Mouse (Mus musculus): ENCODE data around the gene Fam13c. TPM values are rescaled to one million over a fixed set of nuclear protein-coding genes. Genes with fewer than 3 reads are reported as not detected.

The Fam13c gene
- total RNA-seq (2014; fragmentation: Nextera tagmentation): not detected in 2 replicates
- total RNA-seq (2017): 0.12 and 0.16 TPM in 2 replicates
- not detected in 2 replicates for polyA plus RNA-seq (2012)

GRCm38 (mm10) chr10:70439676-70440521 lies at the start of gene Fam13c:
Gene Fam13c (plus strand): TSS chr10:70440481.
- H3K4me3 ChIP-seq (ENCODE audit: low read depth, low read length): no peak within 1 kb of the TSS; the same call in 1 of the 2 replicates
- no peak for ATAC-seq (ENCODE audit: extremely low read depth, insufficient number of reproducible peaks, low FRiP score, poor library complexity, severe bottlenecking)

GRCm38 (mm10) chr10:70395900-70396299 lies 44.4 kb upstream of the Fam13c start:
- peaks cover 38% of the 10 kb centered on the region for H3K9me3 ChIP-seq (replicated peaks)

More at GRCm38 (mm10) chr10:70439676-70440521, at the start of gene Fam13c:
- no peak for DNase-seq (ENCODE audit: low spot score)
- TF ChIP-seq GATA1 (IDR thresholded peaks at IDR 0.05; ENCODE audit: borderline replicate concordance, low read length) (no peak), POLR2AphosphoS5 (IDR thresholded peaks at IDR 0.05; ENCODE audit: insufficient replicate concordance, low read depth, low read length) (no peak), CTCF (IDR thresholded peaks at IDR 0.05; ENCODE audit: low read depth, low read length) (no peak), TAL1 (conservative IDR thresholded peaks at IDR 0.05; ENCODE audit: low read depth, low read length) (no peak), GATA2 (IDR thresholded peaks at IDR 0.05; ENCODE audit: borderline replicate concordance, low read depth, low read length) (no peak)
- Histone ChIP-seq H3K36me3 (replicated peaks) (no peaks in the 10 kb centered on the region), H3K9me3 (replicated peaks) (peaks cover 56% of the 10 kb centered on the region), H3K27me3 (ENCODE audit: insufficient read depth, low read length) (no peaks in the 10 kb centered on the region), H3K4me1 (ENCODE audit: insufficient read depth, low read depth, low read length) (no peaks in the 10 kb centered on the region)

GRCm38 (mm10) chr10:70398224-70398623 lies 42.1 kb upstream of the Fam13c start:
- Histone ChIP-seq H3K27me3 (ENCODE audit: insufficient read depth, low read length) (no peaks in the 10 kb centered on the region), H3K36me3 (replicated peaks) (no peaks in the 10 kb centered on the region), H3K4me1 (ENCODE audit: insufficient read depth, low read depth, low read length) (no peaks in the 10 kb centered on the region), H3K9me3 (replicated peaks) (peaks cover 37% of the 10 kb centered on the region), H3K4me3 (ENCODE audit: low read depth, low read length) (no peak overlapping the region)
- DNase-seq (ENCODE audit: low spot score) (no peak), ATAC-seq (ENCODE audit: extremely low read depth, insufficient number of reproducible peaks, low FRiP score, poor library complexity, severe bottlenecking) (no peak)
- TF ChIP-seq GATA1 (IDR thresholded peaks at IDR 0.05; ENCODE audit: borderline replicate concordance, low read length) (no peak), CTCF (IDR thresholded peaks at IDR 0.05; ENCODE audit: low read depth, low read length) (no peak), POLR2AphosphoS5 (IDR thresholded peaks at IDR 0.05; ENCODE audit: insufficient replicate concordance, low read depth, low read length) (no peak), GATA2 (IDR thresholded peaks at IDR 0.05; ENCODE audit: borderline replicate concordance, low read depth, low read length) (no peak), TAL1 (conservative IDR thresholded peaks at IDR 0.05; ENCODE audit: low read depth, low read length) (no peak)

More at GRCm38 (mm10) chr10:70395900-70396299, 44.4 kb upstream of the Fam13c start:
- H3K27me3 ChIP-seq (ENCODE audit: insufficient read depth, low read length): no peaks in the 10 kb centered on the region
- no peak for DNase-seq (ENCODE audit: low spot score)
- no peak for TF ChIP-seq GATA2 (IDR thresholded peaks at IDR 0.05; ENCODE audit: borderline replicate concordance, low read depth, low read length)
- no peak for TF ChIP-seq CTCF (IDR thresholded peaks at IDR 0.05; ENCODE audit: low read depth, low read length)
- no peak for TF ChIP-seq GATA1 (IDR thresholded peaks at IDR 0.05; ENCODE audit: borderline replicate concordance, low read length)
- TF ChIP-seq POLR2AphosphoS5 (IDR thresholded peaks at IDR 0.05; ENCODE audit: insufficient replicate concordance, low read depth, low read length): no peak
- no peak for TF ChIP-seq TAL1 (conservative IDR thresholded peaks at IDR 0.05; ENCODE audit: low read depth, low read length)
- no peak overlapping the region for H3K4me3 ChIP-seq (ENCODE audit: low read depth, low read length)
- ATAC-seq (ENCODE audit: extremely low read depth, insufficient number of reproducible peaks, low FRiP score, poor library complexity, severe bottlenecking): no peak
- no peaks in the 10 kb centered on the region for H3K4me1 ChIP-seq (ENCODE audit: insufficient read depth, low read depth, low read length)
- H3K36me3 ChIP-seq (replicated peaks): no peaks in the 10 kb centered on the region

- H3K4me3 ChIP-seq (ENCODE audit: low read depth, low read length): no peak overlapping the region
- no peaks in the 10 kb centered on the region for H3K36me3 ChIP-seq (replicated peaks)
- no peaks in the 10 kb centered on the region for H3K4me1 ChIP-seq (ENCODE audit: insufficient read depth, low read depth, low read length)
- no peaks in the 10 kb centered on the region for H3K27me3 ChIP-seq (ENCODE audit: insufficient read depth, low read length)
- TF ChIP-seq TAL1 (conservative IDR thresholded peaks at IDR 0.05; ENCODE audit: low read depth, low read length) (no peak), GATA2 (IDR thresholded peaks at IDR 0.05; ENCODE audit: borderline replicate concordance, low read depth, low read length) (no peak), POLR2AphosphoS5 (IDR thresholded peaks at IDR 0.05; ENCODE audit: insufficient replicate concordance, low read depth, low read length) (no peak), GATA1 (IDR thresholded peaks at IDR 0.05; ENCODE audit: borderline replicate concordance, low read length) (no peak), CTCF (IDR thresholded peaks at IDR 0.05; ENCODE audit: low read depth, low read length) (no peak)
- DNase-seq (ENCODE audit: low spot score) (no peak), ATAC-seq (ENCODE audit: extremely low read depth, insufficient number of reproducible peaks, low FRiP score, poor library complexity, severe bottlenecking) (no peak)
- peaks cover 43% of the 10 kb centered on the region for H3K9me3 ChIP-seq (replicated peaks)
Observed at GRCm38 (mm10) chr10:70402006-70402405, 38.3 kb upstream of the Fam13c start.

- H3K4me3 ChIP-seq (ENCODE audit: low read depth, low read length): no peak overlapping the region
- no peaks in the 10 kb centered on the region for H3K36me3 ChIP-seq (replicated peaks)
- no peak for DNase-seq (ENCODE audit: low spot score)
- no peaks in the 10 kb centered on the region for H3K27me3 ChIP-seq (ENCODE audit: insufficient read depth, low read length)
- peaks cover 46% of the 10 kb centered on the region for H3K9me3 ChIP-seq (replicated peaks)
- TF ChIP-seq CTCF (IDR thresholded peaks at IDR 0.05; ENCODE audit: low read depth, low read length) (no peak), GATA1 (IDR thresholded peaks at IDR 0.05; ENCODE audit: borderline replicate concordance, low read length) (no peak), GATA2 (IDR thresholded peaks at IDR 0.05; ENCODE audit: borderline replicate concordance, low read depth, low read length) (no peak), TAL1 (conservative IDR thresholded peaks at IDR 0.05; ENCODE audit: low read depth, low read length) (no peak), POLR2AphosphoS5 (IDR thresholded peaks at IDR 0.05; ENCODE audit: insufficient replicate concordance, low read depth, low read length) (no peak)
- no peaks in the 10 kb centered on the region for H3K4me1 ChIP-seq (ENCODE audit: insufficient read depth, low read depth, low read length)
- no peak for ATAC-seq (ENCODE audit: extremely low read depth, insufficient number of reproducible peaks, low FRiP score, poor library complexity, severe bottlenecking)
Observed at GRCm38 (mm10) chr10:70402711-70403110, 37.6 kb upstream of the Fam13c start.

- ATAC-seq (ENCODE audit: extremely low read depth, insufficient number of reproducible peaks, low FRiP score, poor library complexity, severe bottlenecking) (no peak), DNase-seq (ENCODE audit: low spot score) (no peak)
- Histone ChIP-seq H3K27me3 (ENCODE audit: insufficient read depth, low read length) (no peaks in the 10 kb centered on the region), H3K4me1 (ENCODE audit: insufficient read depth, low read depth, low read length) (no peaks in the 10 kb centered on the region), H3K9me3 (replicated peaks) (peaks cover 42% of the 10 kb centered on the region), H3K4me3 (ENCODE audit: low read depth, low read length) (no peak overlapping the region), H3K36me3 (replicated peaks) (no peaks in the 10 kb centered on the region)
- TF ChIP-seq CTCF (IDR thresholded peaks at IDR 0.05; ENCODE audit: low read depth, low read length): no peak
- TF ChIP-seq GATA1 (IDR thresholded peaks at IDR 0.05; ENCODE audit: borderline replicate concordance, low read length): no peak
- TF ChIP-seq TAL1 (conservative IDR thresholded peaks at IDR 0.05; ENCODE audit: low read depth, low read length): no peak
Observed at GRCm38 (mm10) chr10:70417811-70418486, 22.3 kb upstream of the Fam13c start.

All from G1E (cell line).